8 mouse cellular contexts compared by ENCODE assay signal in the genomic region with DNA sequence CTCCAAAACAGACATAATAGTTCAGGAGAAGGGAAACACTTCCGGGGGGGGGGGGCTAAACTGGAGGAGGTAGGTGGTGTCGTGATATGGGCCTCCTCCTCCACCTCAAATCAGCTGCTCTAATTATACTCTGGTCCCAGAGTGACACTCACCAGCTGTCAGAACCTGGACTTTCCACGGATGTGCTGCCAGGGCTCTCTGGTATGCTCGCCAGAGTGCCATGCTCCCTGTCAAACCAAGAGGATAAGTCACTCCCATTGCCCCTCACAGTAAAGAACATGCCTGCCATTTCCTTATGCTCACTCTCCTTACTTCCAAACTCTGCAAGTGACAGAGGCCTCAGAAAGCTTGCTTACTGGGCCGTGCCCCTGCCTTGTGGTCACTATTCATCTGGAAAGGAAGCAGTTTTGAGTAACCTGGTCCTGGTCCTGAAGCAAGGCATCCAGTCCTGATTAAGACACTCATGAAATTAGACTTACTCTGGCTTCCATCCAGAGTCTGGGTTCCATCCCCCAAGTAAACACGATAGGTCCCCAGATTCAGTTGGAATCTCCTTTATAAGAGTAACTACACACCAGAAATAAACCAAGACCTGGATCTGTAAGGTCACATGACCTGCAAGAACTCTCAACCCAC. TPM values are rescaled to one million over a fixed set of nuclear protein-coding genes. Genes with fewer than 3 reads are reported as not detected.
DNase-seq lines count a peak whose midpoint lies in the region; ATAC-seq and TF ChIP-seq lines count a peak whose summit lies in the region.

No protein-coding gene starts in this region.

- H3K9me3 ChIP-seq in heart, embryonic 10.5 days = no peaks in the 10 kb centered on the region
- no peaks in the 10 kb centered on the region for H3K9me3 ChIP-seq in limb, embryonic 11.5 days (ENCODE audit: control insufficient read depth, low read length)
- no peaks in the 10 kb centered on the region for H3K9me3 ChIP-seq in midbrain, postnatal 0 days (ENCODE audit: low read length)

- H3K4me1 ChIP-seq in cortical plate, adult 2 months (ENCODE audit: control insufficient read depth, insufficient read depth, low read length) = peaks cover 4% of the 10 kb centered on the region
- peaks cover 12% of the 10 kb centered on the region for H3K4me1 ChIP-seq in heart, embryonic 10.5 days
- H3K4me1 ChIP-seq in limb, embryonic 11.5 days (ENCODE audit: control insufficient read depth, insufficient read depth, low read length) = 0 out of 2 replicates have a peak, but pooled peaks cover 6% of the 10 kb centered on the region
- H3K4me1 ChIP-seq in midbrain, postnatal 0 days (ENCODE audit: insufficient read depth, low read length) = peaks cover 5% of the 10 kb centered on the region; the same call in 1 of the 2 replicates

- peak overlapping the region; percentile 74; the same call in 1 of the 2 replicates for H3K27ac ChIP-seq in cortical plate, adult 2 months (ENCODE audit: insufficient read depth, low read length)
- peak overlapping the region; percentile 86 for H3K27ac ChIP-seq in heart, embryonic 10.5 days
- H3K27ac ChIP-seq in limb, embryonic 11.5 days (replicated peaks; ENCODE audit: low read depth, low read length) = no peak overlapping the region
- H3K27ac ChIP-seq in midbrain, postnatal 0 days (ENCODE audit: low read depth, low read length) = 0 out of 2 replicates have a peak overlapping the region, but pooled peaks have one; percentile 72

- peak overlapping the region; percentile 74 for H3K4me3 ChIP-seq in cortical plate, adult 2 months (ENCODE audit: insufficient read depth, low read length)
- H3K4me3 ChIP-seq in heart, embryonic 10.5 days = peak overlapping the region; percentile 72
- peak overlapping the region; percentile 51 for H3K4me3 ChIP-seq in limb, embryonic 11.5 days (ENCODE audit: low read depth, low read length)
- H3K4me3 ChIP-seq in midbrain, postnatal 0 days (ENCODE audit: low read depth, low read length) = peak overlapping the region; percentile 61

- peak overlapping the region; percentile 58 for H3K9ac ChIP-seq in limb, embryonic 11.5 days (ENCODE audit: low read length)
- H3K9ac ChIP-seq in midbrain, postnatal 0 days (replicated peaks; ENCODE audit: low read length, poor library complexity, severe bottlenecking) = peak overlapping the region; percentile 69

- H3K36me3 ChIP-seq in heart, embryonic 10.5 days = peaks cover 48% of the 10 kb centered on the region
- H3K36me3 ChIP-seq in limb, embryonic 11.5 days (ENCODE audit: control insufficient read depth, insufficient read depth, low read length) = peaks cover 4% of the 10 kb centered on the region
- peaks cover 22% of the 10 kb centered on the region for H3K36me3 ChIP-seq in midbrain, postnatal 0 days (ENCODE audit: insufficient read depth, low read length)

- WGBS in heart, embryonic 10.5 days = 33% methylated on average over 6 of the region's 6 CpGs
- 34% methylated on average over 6 of the region's 6 CpGs for WGBS in limb, embryonic 11.5 days
- WGBS in midbrain, postnatal 0 days = 35% methylated on average over 6 of the region's 6 CpGs

- DNase-seq in cerebellum, adult 11-12 months = no peak
- DNase-seq in heart, embryonic 10.5 days (ENCODE audit: low spot score) = no peak
- DNase-seq in limb, embryonic 11.5 days (ENCODE audit: low spot score) = no peak
- DNase-seq in midbrain, postnatal 0 days (ENCODE audit: low spot score) = no peak
- DNase-seq in left cerebral cortex, adult 9 months (ENCODE audit: low spot score in 2 of 2) = no peak
- no peak for DNase-seq in spleen, postnatal 36 days (ENCODE audit: low spot score in 2 of 2)

- TF ChIP-seq CTCF in cortical plate, adult 2 months (IDR thresholded peaks at IDR 0.05; ENCODE audit: extremely low read depth, insufficient read depth, low read length) = no peak
- TF ChIP-seq CTCF in midbrain, postnatal 0 days (IDR thresholded peaks at IDR 0.05) = no peak

- ATAC-seq in cerebellum, adult (ENCODE audit: insufficient number of reproducible peaks, low FRiP score, low TSS enrichment) = peak; percentile 29
- peak; percentile 16 for ATAC-seq in limb, embryonic 11.5 days (ENCODE audit: insufficient number of reproducible peaks, low FRiP score, low TSS enrichment, low read depth)
- peak; percentile 21; the same call in 1 of the 2 replicates for ATAC-seq in midbrain, postnatal 0 days (ENCODE audit: low FRiP score)

- H3K27me3 ChIP-seq in heart, embryonic 10.5 days (ENCODE audit: insufficient read depth, poor library complexity, severe bottlenecking) = no peaks in the 10 kb centered on the region
- H3K27me3 ChIP-seq in limb, embryonic 11.5 days (ENCODE audit: control insufficient read depth, insufficient read depth, low read length) = no peaks in the 10 kb centered on the region
- H3K27me3 ChIP-seq in midbrain, postnatal 0 days (ENCODE audit: insufficient read depth, low read length) = no peaks in the 10 kb centered on the region

- no peak for TF ChIP-seq POLR2A in cortical plate, adult 2 months (IDR thresholded peaks at IDR 0.05; ENCODE audit: extremely low read depth, insufficient read depth, low read length)

- H3K4me2 ChIP-seq in limb, embryonic 11.5 days (ENCODE audit: low read depth, severe bottlenecking) = peak overlapping the region; percentile 71
- H3K4me2 ChIP-seq in midbrain, postnatal 0 days (ENCODE audit: low read depth, low read length, poor library complexity, severe bottlenecking) = peak overlapping the region; percentile 70

RNA-seq across cellular contexts. Expression of gene Mpv17, which starts 0.4 kb away (rescaled TPM):
- 96.7 and 102 TPM in 2 replicates for polyA plus RNA-seq in cortical plate, adult 2 months (2012; rRNA removed)
- 77.3 and 87.3 TPM in 2 replicates for polyA plus RNA-seq in heart, embryonic 10.5 days (2016; fragmentation: Nextera tagmentation; extraction: Ambion mirVana)
- polyA plus RNA-seq in limb, embryonic 11.5 days (2014; fragmentation: Nextera tagmentation; extraction: Ambion mirVana) = 55.6 and 56.6 TPM in 2 replicates
- 42.5 and 65.5 TPM in 2 replicates for total RNA-seq in midbrain, postnatal 0 days (2014; rRNA removed)
- 38.8 and 41.8 TPM in 2 replicates for polyA plus RNA-seq in midbrain, postnatal 0 days (2015; fragmentation: Nextera tagmentation; extraction: Ambion mirVana)

RNA-seq across cellular contexts. Expression of gene Ucn, which starts 15.0 kb away (rescaled TPM):
- 0.91 and 0.92 TPM in 2 replicates for polyA plus RNA-seq in cortical plate, adult 2 months (2012; rRNA removed)
- polyA plus RNA-seq in heart, embryonic 10.5 days (2016; fragmentation: Nextera tagmentation; extraction: Ambion mirVana) = not detected in 2 replicates
- polyA plus RNA-seq in limb, embryonic 11.5 days (2014; fragmentation: Nextera tagmentation; extraction: Ambion mirVana) = not detected in 2 replicates
- total RNA-seq in midbrain, postnatal 0 days (2014; rRNA removed) = not detected in 2 replicates
- polyA plus RNA-seq in midbrain, postnatal 0 days (2015; fragmentation: Nextera tagmentation; extraction: Ambion mirVana) = not detected in 2 replicates

RNA-seq across cellular contexts. Expression of gene Gm29609, which starts 26.1 kb away (rescaled TPM):
- 2.8 and 3.4 TPM in 2 replicates for polyA plus RNA-seq in cortical plate, adult 2 months (2012; rRNA removed)
- polyA plus RNA-seq in heart, embryonic 10.5 days (2016; fragmentation: Nextera tagmentation; extraction: Ambion mirVana) = 0.77 and 1.00 TPM in 2 replicates
- 1.1 and 1.8 TPM in 2 replicates for polyA plus RNA-seq in limb, embryonic 11.5 days (2014; fragmentation: Nextera tagmentation; extraction: Ambion mirVana)
- total RNA-seq in midbrain, postnatal 0 days (2014; rRNA removed) = 3.1 and 4.3 TPM in 2 replicates
- polyA plus RNA-seq in midbrain, postnatal 0 days (2015; fragmentation: Nextera tagmentation; extraction: Ambion mirVana) = 1.9 and 2.2 TPM in 2 replicates

RNA-seq across cellular contexts. Expression of gene Gtf3c2, which starts 26.3 kb away (rescaled TPM):
- polyA plus RNA-seq in cortical plate, adult 2 months (2012; rRNA removed) = 86.8 and 92.3 TPM in 2 replicates
- polyA plus RNA-seq in heart, embryonic 10.5 days (2016; fragmentation: Nextera tagmentation; extraction: Ambion mirVana) = 67.1 and 81.9 TPM in 2 replicates
- 89.2 and 104 TPM in 2 replicates for polyA plus RNA-seq in limb, embryonic 11.5 days (2014; fragmentation: Nextera tagmentation; extraction: Ambion mirVana)
- 45.2 and 46.4 TPM in 2 replicates for total RNA-seq in midbrain, postnatal 0 days (2014; rRNA removed)
- polyA plus RNA-seq in midbrain, postnatal 0 days (2015; fragmentation: Nextera tagmentation; extraction: Ambion mirVana) = 46.1 and 49.0 TPM in 2 replicates

RNA-seq across cellular contexts. Expression of gene Trim54, which starts 37.1 kb away (rescaled TPM):
- 0.21 TPM in 1 of 2 replicates, not detected in the other for polyA plus RNA-seq in cortical plate, adult 2 months (2012; rRNA removed)
- 17.0 and 23.8 TPM in 2 replicates for polyA plus RNA-seq in heart, embryonic 10.5 days (2016; fragmentation: Nextera tagmentation; extraction: Ambion mirVana)
- 0.30 and 0.65 TPM in 2 replicates for polyA plus RNA-seq in limb, embryonic 11.5 days (2014; fragmentation: Nextera tagmentation; extraction: Ambion mirVana)
- 0.33 TPM in 1 of 2 replicates, not detected in the other for total RNA-seq in midbrain, postnatal 0 days (2014; rRNA removed)
- not detected in 2 replicates for polyA plus RNA-seq in midbrain, postnatal 0 days (2015; fragmentation: Nextera tagmentation; extraction: Ambion mirVana)
